Mouse (Mus musculus): ENCODE data around the gene Adgb. TPM values are rescaled to one million over a fixed set of nuclear protein-coding genes. Genes with fewer than 3 reads are reported as not detected.
"Not testable (repeated sequence)": the region's sequence is repeated elsewhere in the genome, so short reads cannot be mapped to it uniquely, and the experiment has no call there.

Gene Adgb
- 0.32 and 0.38 TPM in 2 replicates for polyA plus RNA-seq (2014; fragmentation: Nextera tagmentation; extraction: Ambion mirVana)

- no peaks in the 10 kb centered on the region for H3K9me3 ChIP-seq (ENCODE audit: control insufficient read depth, low read length)
- H3K27me3 ChIP-seq (ENCODE audit: control insufficient read depth, insufficient read depth, low read length), result no peaks in the 10 kb centered on the region
- H3K36me3 ChIP-seq (ENCODE audit: control insufficient read depth, insufficient read depth, low read length), result no peaks in the 10 kb centered on the region
- no peak within 1 kb of the TSS for H3K4me3 ChIP-seq (ENCODE audit: low read depth, low read length)
- DNase-seq (ENCODE audit: low spot score) (peak; percentile 59), ATAC-seq (ENCODE audit: insufficient number of reproducible peaks, low FRiP score, low TSS enrichment, low read depth) (peak; percentile 75; the same call in 1 of the 2 replicates)
- peaks cover 5% of the 10 kb centered on the region for H3K4me1 ChIP-seq (ENCODE audit: control insufficient read depth, insufficient read depth, low read length)
- H3K4me2 ChIP-seq (ENCODE audit: low read depth, severe bottlenecking), result peak within 1 kb of the TSS; percentile 31
- no peak within 1 kb of the TSS for H3K27ac ChIP-seq (replicated peaks; ENCODE audit: low read depth, low read length)
- 6% methylated on average over 22 of the region's 22 CpGs for WGBS
- H3K9ac ChIP-seq (ENCODE audit: low read length), result no peak within 1 kb of the TSS
Measured at GRCm38 (mm10) chr10:10471961-10472610, at the start of gene Adgb. Adgb (minus strand) TSS chr10:10472326.

- Histone ChIP-seq H3K27me3 (ENCODE audit: control insufficient read depth, insufficient read depth, low read length) (no peaks in the 10 kb centered on the region), H3K4me3 (ENCODE audit: low read depth, low read length) (no peak overlapping the region), H3K4me2 (ENCODE audit: low read depth, severe bottlenecking) (no peak overlapping the region), H3K27ac (replicated peaks; ENCODE audit: low read depth, low read length) (no peak overlapping the region), H3K36me3 (ENCODE audit: control insufficient read depth, insufficient read depth, low read length) (no peaks in the 10 kb centered on the region), H3K9ac (ENCODE audit: low read length) (no peak overlapping the region), H3K9me3 (ENCODE audit: control insufficient read depth, low read length) (no peaks in the 10 kb centered on the region), H3K4me1 (ENCODE audit: control insufficient read depth, insufficient read depth, low read length) (no peaks in the 10 kb centered on the region)
- no peak for DNase-seq (ENCODE audit: low spot score)
- ATAC-seq (ENCODE audit: insufficient number of reproducible peaks, low FRiP score, low TSS enrichment, low read depth), result no peak
- WGBS, result 83% methylated on average over 1 of the region's 1 CpGs
Measured at GRCm38 (mm10) chr10:10480139-10480538, 8.0 kb upstream of the Adgb start.

GRCm38 (mm10) chr10:10477429-10477828, 5.3 kb upstream of the Adgb start:
- H3K27me3 ChIP-seq (ENCODE audit: control insufficient read depth, insufficient read depth, low read length); H3K4me3 ChIP-seq (ENCODE audit: low read depth, low read length); H3K4me1 ChIP-seq (ENCODE audit: control insufficient read depth, insufficient read depth, low read length); H3K27ac ChIP-seq (replicated peaks; ENCODE audit: low read depth, low read length); H3K4me2 ChIP-seq (ENCODE audit: low read depth, severe bottlenecking); DNase-seq (ENCODE audit: low spot score); H3K9me3 ChIP-seq (ENCODE audit: control insufficient read depth, low read length); ATAC-seq (ENCODE audit: insufficient number of reproducible peaks, low FRiP score, low TSS enrichment, low read depth); H3K36me3 ChIP-seq (ENCODE audit: control insufficient read depth, insufficient read depth, low read length); H3K9ac ChIP-seq (ENCODE audit: low read length): not testable (repeated sequence)
- WGBS, result 58% methylated on average over 10 of the region's 10 CpGs

GRCm38 (mm10) chr10:10476956-10477355, 4.8 kb upstream of the Adgb start:
- no peak for DNase-seq (ENCODE audit: low spot score)
- WGBS, result 74% methylated on average over 5 of the region's 5 CpGs
- Histone ChIP-seq H3K4me1 (ENCODE audit: control insufficient read depth, insufficient read depth, low read length) (peaks cover 5% of the 10 kb centered on the region), H3K9me3 (ENCODE audit: control insufficient read depth, low read length) (no peaks in the 10 kb centered on the region), H3K27ac (replicated peaks; ENCODE audit: low read depth, low read length) (no peak overlapping the region), H3K27me3 (ENCODE audit: control insufficient read depth, insufficient read depth, low read length) (no peaks in the 10 kb centered on the region), H3K36me3 (ENCODE audit: control insufficient read depth, insufficient read depth, low read length) (no peaks in the 10 kb centered on the region), H3K4me2 (ENCODE audit: low read depth, severe bottlenecking) (no peak overlapping the region), H3K9ac (ENCODE audit: low read length) (no peak overlapping the region), H3K4me3 (ENCODE audit: low read depth, low read length) (no peak overlapping the region)
- ATAC-seq (ENCODE audit: insufficient number of reproducible peaks, low FRiP score, low TSS enrichment, low read depth), result no peak

- H3K4me1 ChIP-seq (ENCODE audit: control insufficient read depth, insufficient read depth, low read length), result peaks cover 5% of the 10 kb centered on the region
- 84% methylated on average over 2 of the region's 2 CpGs for WGBS
- no peak overlapping the region for H3K9ac ChIP-seq (ENCODE audit: low read length)
- no peaks in the 10 kb centered on the region for H3K36me3 ChIP-seq (ENCODE audit: control insufficient read depth, insufficient read depth, low read length)
- H3K27me3 ChIP-seq (ENCODE audit: control insufficient read depth, insufficient read depth, low read length), result no peaks in the 10 kb centered on the region
- ATAC-seq (ENCODE audit: insufficient number of reproducible peaks, low FRiP score, low TSS enrichment, low read depth), result no peak
- no peak overlapping the region for H3K27ac ChIP-seq (replicated peaks; ENCODE audit: low read depth, low read length)
- H3K4me2 ChIP-seq (ENCODE audit: low read depth, severe bottlenecking), result no peak overlapping the region
- H3K9me3 ChIP-seq (ENCODE audit: control insufficient read depth, low read length), result no peaks in the 10 kb centered on the region
- no peak overlapping the region for H3K4me3 ChIP-seq (ENCODE audit: low read depth, low read length)
- no peak for DNase-seq (ENCODE audit: low spot score)
Measured at GRCm38 (mm10) chr10:10476549-10476948, 4.4 kb upstream of the Adgb start.

GRCm38 (mm10) chr10:10468699-10469547, 3.2 kb downstream of the Adgb start:
- ATAC-seq (ENCODE audit: insufficient number of reproducible peaks, low FRiP score, low TSS enrichment, low read depth) (peak; percentile 42; the same call in 1 of the 2 replicates), DNase-seq (ENCODE audit: low spot score) (no peak)
- Histone ChIP-seq H3K9me3 (ENCODE audit: control insufficient read depth, low read length) (no peaks in the 10 kb centered on the region), H3K4me1 (ENCODE audit: control insufficient read depth, insufficient read depth, low read length) (peaks cover 5% of the 10 kb centered on the region), H3K9ac (ENCODE audit: low read length) (no peak overlapping the region), H3K36me3 (ENCODE audit: control insufficient read depth, insufficient read depth, low read length) (no peaks in the 10 kb centered on the region), H3K4me2 (ENCODE audit: low read depth, severe bottlenecking) (no peak overlapping the region), H3K27me3 (ENCODE audit: control insufficient read depth, insufficient read depth, low read length) (no peaks in the 10 kb centered on the region), H3K4me3 (ENCODE audit: low read depth, low read length) (no peak overlapping the region), H3K27ac (replicated peaks; ENCODE audit: low read depth, low read length) (no peak overlapping the region)
- WGBS, result 43% methylated on average over 6 of the region's 6 CpGs

GRCm38 (mm10) chr10:10460113-10460512, 12.0 kb downstream of the Adgb start:
- WGBS, result 76% methylated on average over 2 of the region's 2 CpGs
- no peak overlapping the region for H3K9ac ChIP-seq (ENCODE audit: low read length)
- ATAC-seq (ENCODE audit: insufficient number of reproducible peaks, low FRiP score, low TSS enrichment, low read depth) (no peak), DNase-seq (ENCODE audit: low spot score) (no peak)
- H3K4me1 ChIP-seq (ENCODE audit: control insufficient read depth, insufficient read depth, low read length), result no peaks in the 10 kb centered on the region
- H3K4me2 ChIP-seq (ENCODE audit: low read depth, severe bottlenecking), result no peak overlapping the region
- H3K36me3 ChIP-seq (ENCODE audit: control insufficient read depth, insufficient read depth, low read length), result no peaks in the 10 kb centered on the region
- no peak overlapping the region for H3K4me3 ChIP-seq (ENCODE audit: low read depth, low read length)
- no peak overlapping the region for H3K27ac ChIP-seq (replicated peaks; ENCODE audit: low read depth, low read length)
- no peaks in the 10 kb centered on the region for H3K9me3 ChIP-seq (ENCODE audit: control insufficient read depth, low read length)
- H3K27me3 ChIP-seq (ENCODE audit: control insufficient read depth, insufficient read depth, low read length), result no peaks in the 10 kb centered on the region

- no peaks in the 10 kb centered on the region for H3K27me3 ChIP-seq (ENCODE audit: control insufficient read depth, insufficient read depth, low read length)
- no peaks in the 10 kb centered on the region for H3K4me1 ChIP-seq (ENCODE audit: control insufficient read depth, insufficient read depth, low read length)
- no peak for DNase-seq (ENCODE audit: low spot score)
- no peak overlapping the region for H3K27ac ChIP-seq (replicated peaks; ENCODE audit: low read depth, low read length)
- no peak for ATAC-seq (ENCODE audit: insufficient number of reproducible peaks, low FRiP score, low TSS enrichment, low read depth)
- H3K4me2 ChIP-seq (ENCODE audit: low read depth, severe bottlenecking), result no peak overlapping the region
- WGBS, result 87% methylated on average over 5 of the region's 5 CpGs
- no peaks in the 10 kb centered on the region for H3K9me3 ChIP-seq (ENCODE audit: control insufficient read depth, low read length)
- no peak overlapping the region for H3K4me3 ChIP-seq (ENCODE audit: low read depth, low read length)
- no peaks in the 10 kb centered on the region for H3K36me3 ChIP-seq (ENCODE audit: control insufficient read depth, insufficient read depth, low read length)
- no peak overlapping the region for H3K9ac ChIP-seq (ENCODE audit: low read length)
Measured at GRCm38 (mm10) chr10:10456991-10457390, 15.1 kb downstream of the Adgb start.
